ENCODE assay signal across 12 mouse cellular contexts in genomic region chr17:45695227-45696120, GRCm38 (mm10). TPM values are rescaled to one million over a fixed set of nuclear protein-coding genes. Genes with fewer than 3 reads are reported as not detected.
DNase-seq lines count a peak whose midpoint lies in the region; ATAC-seq and TF ChIP-seq lines count a peak whose summit lies in the region.
"Had no signal": no experiment of that assay in that cellular context is flagged by ENCODE, and none has a peak within 500 bp of the region (broad histone marks: within the 10 kb centered on the region; RNA-seq: fewer than 3 reads in every experiment).

No protein-coding gene starts in this region.

- H3K36me3 ChIP-seq in heart, postnatal 0 days (replicated peaks; ENCODE audit: control insufficient read depth, insufficient read depth, low read length), result peaks cover 10% of the 10 kb centered on the region; the same call in 1 of the 2 replicates
- peaks cover 2 to 12% of the 10 kb centered on the region in 2 experiments; a peak in 3 of 4 replicates for H3K36me3 ChIP-seq in MEL (ENCODE audit: control insufficient read depth in 1 of 2, insufficient read depth in 2 of 2, low read length in 2 of 2)
- no peaks in the 10 kb centered on the region for H3K36me3 ChIP-seq in lung, postnatal 0 days (ENCODE audit: insufficient read depth, low read length)
- peaks cover 19% of the 10 kb centered on the region for H3K36me3 ChIP-seq in midbrain, embryonic 13.5 days

- peaks cover 4% of the 10 kb centered on the region; the same call in 1 of the 2 replicates for H3K79me2 ChIP-seq in MEL (ENCODE audit: control insufficient read depth, insufficient read depth, low read length, poor library complexity)

- H3K9ac ChIP-seq in heart, postnatal 0 days (replicated peaks; ENCODE audit: low read depth, low read length), result no peak overlapping the region
- peak overlapping the region; percentile 44 for H3K9ac ChIP-seq in MEL (ENCODE audit: control insufficient read depth, low read depth, low read length, poor library complexity, severe bottlenecking)
- no peak overlapping the region for H3K9ac ChIP-seq in lung, postnatal 0 days (replicated peaks; ENCODE audit: low read depth)
- H3K9ac ChIP-seq in midbrain, embryonic 13.5 days (replicated peaks), result no peak overlapping the region
- H3K9ac ChIP-seq: embryonic facial prominence, embryonic 12.5 days; limb, embryonic 13.5 days had no signal

- no peaks in the 10 kb centered on the region for H3K9me3 ChIP-seq in heart, postnatal 0 days (replicated peaks; ENCODE audit: control insufficient read depth, low read length)
- H3K9me3 ChIP-seq in MEL (replicated peaks; ENCODE audit: insufficient read depth, low read length), result no peaks in the 10 kb centered on the region
- H3K9me3 ChIP-seq in lung, postnatal 0 days (ENCODE audit: low read length), result no peaks in the 10 kb centered on the region
- H3K9me3 ChIP-seq in midbrain, embryonic 13.5 days, result no peaks in the 10 kb centered on the region
- H3K9me3 ChIP-seq: embryonic facial prominence, embryonic 12.5 days; limb, embryonic 13.5 days had no signal

- TF ChIP-seq CTCF in heart, postnatal 0 days (IDR thresholded peaks at IDR 0.05; ENCODE audit: low read depth), result no peak
- TF ChIP-seq CTCF in MEL (IDR thresholded peaks at IDR 0.05 in 2 of 3, conservative IDR thresholded peaks at IDR 0.05 in 1 of 3; ENCODE audit: control insufficient read depth in 1 of 3, insufficient read depth in 1 of 3, low read depth in 2 of 3, low read length in 3 of 3, poor library complexity in 1 of 3, severe bottlenecking in 1 of 3), result no peak
- no peak for TF ChIP-seq CTCF in lung, postnatal 0 days (IDR thresholded peaks at IDR 0.05)

- H3K4me2 ChIP-seq in heart, postnatal 0 days (ENCODE audit: low read depth, low read length), result no peak overlapping the region
- H3K4me2 ChIP-seq in lung, postnatal 0 days (replicated peaks; ENCODE audit: low read depth, low read length), result no peak overlapping the region
- H3K4me2 ChIP-seq in midbrain, embryonic 13.5 days (replicated peaks), result no peak overlapping the region
- H3K4me2 ChIP-seq: embryonic facial prominence, embryonic 12.5 days; limb, embryonic 13.5 days had no signal

- H3K4me1 ChIP-seq in heart, postnatal 0 days (ENCODE audit: control insufficient read depth, insufficient read depth), result peaks cover 24% of the 10 kb centered on the region
- H3K4me1 ChIP-seq in MEL (ENCODE audit: control insufficient read depth in 1 of 2, insufficient read depth in 2 of 2, low read length in 2 of 2), result peaks cover 6 to 19% of the 10 kb centered on the region in 2 experiments
- peaks cover 17% of the 10 kb centered on the region for H3K4me1 ChIP-seq in lung, postnatal 0 days (ENCODE audit: insufficient read depth, low read depth, low read length)
- H3K4me1 ChIP-seq in midbrain, embryonic 13.5 days (replicated peaks), result peaks cover 5% of the 10 kb centered on the region; the same call in 1 of the 2 replicates

- ATAC-seq in heart, postnatal 0 days (ENCODE audit: insufficient read depth, low read depth), result no peak
- ATAC-seq in lung, postnatal 0 days, result no peak
- ATAC-seq in midbrain, embryonic 13.5 days, result no peak

- WGBS in heart, postnatal 0 days, result 62% methylated on average over 23 of the region's 23 CpGs
- 59% methylated on average over 22 of the region's 23 CpGs for WGBS in lung, postnatal 0 days
- WGBS in midbrain, embryonic 13.5 days, result 84% methylated on average over 23 of the region's 23 CpGs

- TF ChIP-seq RAD21 in MEL (IDR thresholded peaks at IDR 0.05; ENCODE audit: low read depth, low read length), result no peak

- no peaks in the 10 kb centered on the region for H3K27me3 ChIP-seq in heart, postnatal 0 days (ENCODE audit: control insufficient read depth, insufficient read depth, low read length)
- H3K27me3 ChIP-seq in MEL (ENCODE audit: control insufficient read depth in 1 of 2, insufficient read depth in 2 of 2, low read length in 2 of 2), result no peaks in the 10 kb centered on the region
- no peaks in the 10 kb centered on the region for H3K27me3 ChIP-seq in lung, postnatal 0 days (replicated peaks; ENCODE audit: insufficient read depth, low read length)
- no peaks in the 10 kb centered on the region for H3K27me3 ChIP-seq in midbrain, embryonic 13.5 days
- H3K27me3 ChIP-seq: embryonic facial prominence, embryonic 12.5 days; limb, embryonic 13.5 days had no signal

- no peak overlapping the region for H3K4me3 ChIP-seq in heart, postnatal 0 days (ENCODE audit: low read depth, low read length)
- peak overlapping the region; percentile 26 to 57; a peak in 3 of 4 replicates for H3K4me3 ChIP-seq in MEL (ENCODE audit: control insufficient read depth in 1 of 2, insufficient read depth in 1 of 2, low read depth in 2 of 2, low read length in 2 of 2)
- H3K4me3 ChIP-seq in lung, postnatal 0 days (ENCODE audit: low read depth, low read length), result no peak overlapping the region
- no peak overlapping the region for H3K4me3 ChIP-seq in midbrain, embryonic 13.5 days (replicated peaks)
- H3K4me3 ChIP-seq: embryonic facial prominence, embryonic 12.5 days; limb, embryonic 13.5 days had no signal

- 0 out of 2 replicates have a peak overlapping the region, but pooled peaks have one; percentile 7 for H3K27ac ChIP-seq in heart, postnatal 0 days (ENCODE audit: low read depth)
- H3K27ac ChIP-seq in MEL (ENCODE audit: control insufficient read depth, low read depth, low read length), result peak overlapping the region; percentile 79
- peak overlapping the region; percentile 86 for H3K27ac ChIP-seq in lung, postnatal 0 days (ENCODE audit: low read length)
- H3K27ac ChIP-seq in midbrain, embryonic 13.5 days, result no peak overlapping the region
- H3K27ac ChIP-seq: embryonic facial prominence, embryonic 12.5 days; limb, embryonic 13.5 days had no signal

- no peak for TF ChIP-seq EP300 in heart, postnatal 0 days (IDR thresholded peaks at IDR 0.05; ENCODE audit: low read depth)
- peak; percentile 57 to 66 for TF ChIP-seq EP300 in MEL (IDR thresholded peaks at IDR 0.05; ENCODE audit: low read depth in 1 of 2, low read length in 2 of 2)
- TF ChIP-seq EP300 in lung, postnatal 0 days (IDR thresholded peaks at IDR 0.05), result no peak

- intact Hi-C loops in left cerebral cortex, postnatal 25 days (cut with DNase I), result no loop called here

- TF ChIP-seq POLR2A in MEL (IDR thresholded peaks at IDR 0.05; ENCODE audit: control insufficient read depth in 1 of 2, insufficient read depth in 1 of 2, low read depth in 1 of 2, low read length in 2 of 2, poor library complexity in 1 of 2), result 0 out of 4 replicates have a peak, but pooled peaks of 1 of the 2 experiments have one; percentile 12

- DNase-seq in heart, postnatal 0 days (ENCODE audit: low spot score), result no peak
- no peak for DNase-seq in heart, adult 8-10 months (ENCODE audit: low spot score)
- DNase-seq in MEL (ENCODE audit: low read depth, low spot score), result peak; percentile 93
- DNase-seq in kidney, adult 18-20 months, result peak; percentile 51
- no peak for DNase-seq in lung, postnatal 0 days (ENCODE audit: low spot score)
- DNase-seq in left cerebral cortex, postnatal 25 days (ENCODE audit: low spot score in 2 of 2), result no peak
- no peak for DNase-seq in urinary bladder, postnatal 36 days (ENCODE audit: low spot score in 2 of 2)
- DNase-seq: heart, postnatal 14 days had no signal

RNA-seq across cellular contexts. Expression of gene Tmem63b, which starts 8.8 kb away (rescaled TPM):
- 79.1 and 81.5 TPM in 2 replicates for total RNA-seq in heart, postnatal 0 days (2014; rRNA removed; ENCODE audit: low replicate concordance)
- 45.9 and 53.2 TPM in 2 replicates for polyA plus RNA-seq in heart, postnatal 0 days (2015; fragmentation: Nextera tagmentation; extraction: Ambion mirVana)
- total RNA-seq in heart, adult 8-10 months (2022), result 10 to 100 TPM; 91.5 to 96.4 (median 93.2) TPM
- 12.0 and 12.3 TPM in 2 replicates for total RNA-seq in MEL (2012; rRNA removed)
- 10 to 100 TPM in 1 of 2 experiments, not detected in 1; 37.9 TPM for polyA plus RNA-seq in MEL (2012; ENCODE audit: insufficient read depth in 1 of 2, insufficient read length in 2 of 2, low read depth in 1 of 2, low replicate concordance in 2 of 2, missing spikeins in 1 of 2)
- 78.5 and 88.2 TPM in 2 replicates for polyA plus RNA-seq in lung, postnatal 0 days (2015; fragmentation: Nextera tagmentation; extraction: Ambion mirVana)
- 100 to 1,000 TPM; 178 to 186 TPM for total RNA-seq in left cerebral cortex, postnatal 25 days (2021)
- polyA plus RNA-seq in midbrain, embryonic 13.5 days (2015; fragmentation: Nextera tagmentation; extraction: Ambion mirVana), result 124 and 133 TPM in 2 replicates

RNA-seq across cellular contexts. Expression of gene Mrpl14, which starts 9.4 kb away (rescaled TPM):
- 34.7 and 98.0 TPM in 2 replicates for total RNA-seq in heart, postnatal 0 days (2014; rRNA removed; ENCODE audit: low replicate concordance)
- polyA plus RNA-seq in heart, postnatal 0 days (2015; fragmentation: Nextera tagmentation; extraction: Ambion mirVana), result 152 and 162 TPM in 2 replicates
- 100 to 1,000 TPM; 163 to 174 (median 168) TPM for total RNA-seq in heart, adult 8-10 months (2022)
- total RNA-seq in MEL (2012; rRNA removed), result 66.2 and 68.0 TPM in 2 replicates
- 100 to 1,000 TPM in 1 of 2 experiments, not detected in 1; 159 TPM for polyA plus RNA-seq in MEL (2012; ENCODE audit: insufficient read depth in 1 of 2, insufficient read length in 2 of 2, low read depth in 1 of 2, low replicate concordance in 2 of 2, missing spikeins in 1 of 2)
- 224 and 234 TPM in 2 replicates for polyA plus RNA-seq in lung, postnatal 0 days (2015; fragmentation: Nextera tagmentation; extraction: Ambion mirVana)
- total RNA-seq in left cerebral cortex, postnatal 25 days (2021), result 10 to 100 TPM; 39.5 to 41.2 TPM
- polyA plus RNA-seq in midbrain, embryonic 13.5 days (2015; fragmentation: Nextera tagmentation; extraction: Ambion mirVana), result 115 and 121 TPM in 2 replicates

RNA-seq across cellular contexts. Expression of gene Capn11, which starts 36.3 kb away (rescaled TPM):
- 0.43 and 0.76 TPM in 2 replicates for total RNA-seq in heart, postnatal 0 days (2014; rRNA removed; ENCODE audit: low replicate concordance)
- polyA plus RNA-seq in heart, postnatal 0 days (2015; fragmentation: Nextera tagmentation; extraction: Ambion mirVana), result not detected in 2 replicates
- total RNA-seq in heart, adult 8-10 months (2022), result under 1 TPM in 1 of 4 experiments, not detected in 3; 0.97 TPM
- total RNA-seq in MEL (2012; rRNA removed), result not detected in 2 replicates
- under 1 TPM in 1 of 2 experiments, not detected in 1; 0.03 TPM for polyA plus RNA-seq in MEL (2012; ENCODE audit: insufficient read depth in 1 of 2, insufficient read length in 2 of 2, low read depth in 1 of 2, low replicate concordance in 2 of 2, missing spikeins in 1 of 2)
- 0.08 TPM in 1 of 2 replicates, not detected in the other for polyA plus RNA-seq in lung, postnatal 0 days (2015; fragmentation: Nextera tagmentation; extraction: Ambion mirVana)
- under 1 TPM; 0.18 to 0.21 TPM for total RNA-seq in left cerebral cortex, postnatal 25 days (2021)
- 0.52 and 0.92 TPM in 2 replicates for polyA plus RNA-seq in midbrain, embryonic 13.5 days (2015; fragmentation: Nextera tagmentation; extraction: Ambion mirVana)
- polyA plus RNA-seq: thymus, postnatal 0 days had no signal

RNA-seq across cellular contexts. Expression of gene 1600014C23Rik, which starts 38.2 kb away (rescaled TPM):
- total RNA-seq in heart, postnatal 0 days (2014; rRNA removed; ENCODE audit: low replicate concordance), result not detected in 2 replicates
- 0.25 TPM in 1 of 2 replicates, not detected in the other for polyA plus RNA-seq in heart, postnatal 0 days (2015; fragmentation: Nextera tagmentation; extraction: Ambion mirVana)
- total RNA-seq in heart, adult 8-10 months (2022), result 1 to 10 TPM in 1 of 4 experiments, under 1 TPM in 3; 0.56 to 1.2 (median 0.94) TPM
- total RNA-seq in MEL (2012; rRNA removed), result 0.81 and 2.1 TPM in 2 replicates
- 1 to 10 TPM in 1 of 2 experiments, not detected in 1; 2.7 TPM for polyA plus RNA-seq in MEL (2012; ENCODE audit: insufficient read depth in 1 of 2, insufficient read length in 2 of 2, low read depth in 1 of 2, low replicate concordance in 2 of 2, missing spikeins in 1 of 2)
- not detected in 2 replicates for polyA plus RNA-seq in lung, postnatal 0 days (2015; fragmentation: Nextera tagmentation; extraction: Ambion mirVana)
- under 1 TPM in 1 of 2 experiments, not detected in 1; 0.73 TPM for total RNA-seq in left cerebral cortex, postnatal 25 days (2021)
- not detected in 2 replicates for polyA plus RNA-seq in midbrain, embryonic 13.5 days (2015; fragmentation: Nextera tagmentation; extraction: Ambion mirVana)
- polyA plus RNA-seq: limb, embryonic 13.5 days; thymus, postnatal 0 days had no signal

Comparison
In these comparisons a context has a peak if more than half of its experiments do, and no peak if none do; other contexts are left out.
1. DNase-seq: peak in MEL (single experiment) and kidney, adult 18-20 months (single experiment); none in heart, postnatal 0 days (single experiment), heart, adult 8-10 months (single experiment), lung, postnatal 0 days (single experiment), left cerebral cortex, postnatal 25 days (0 of 2) and urinary bladder, postnatal 36 days (0 of 2).
2. H3K4me3 ChIP-seq: peak in MEL (2 of 2); none in heart, postnatal 0 days (single experiment), lung, postnatal 0 days (single experiment) and midbrain, embryonic 13.5 days (single experiment).